8 mouse cellular contexts compared by ENCODE assay signal in genomic region chr5:90223534-90224381, GRCm38 (mm10). TPM values are rescaled to one million over a fixed set of nuclear protein-coding genes. Genes with fewer than 3 reads are reported as not detected.
A peak's percentile ranks its signal among the peaks of the same experiment; 100 is the strongest.
DNase-seq lines count a peak whose midpoint lies in the region; ATAC-seq and TF ChIP-seq lines count a peak whose summit lies in the region.

Cox18 (minus strand) TSS chr5:90224001.

- no peaks in the 10 kb centered on the region for H3K9me3 ChIP-seq in MEL (replicated peaks; ENCODE audit: insufficient read depth, low read length)
- no peaks in the 10 kb centered on the region for H3K9me3 ChIP-seq in forebrain, postnatal 0 days (ENCODE audit: low read length)
- H3K9me3 ChIP-seq in lung, embryonic 15.5 days, result no peaks in the 10 kb centered on the region

- H3K4me2 ChIP-seq in forebrain, postnatal 0 days (ENCODE audit: low read depth), result peak within 1 kb of the TSS; percentile 70
- peak within 1 kb of the TSS; percentile 67 for H3K4me2 ChIP-seq in lung, embryonic 15.5 days

- DNase-seq in MEL (ENCODE audit: low read depth, low spot score), result peak; percentile 99
- DNase-seq in cerebellum, adult 2 months, result peak; percentile 99
- peak; percentile 98 for DNase-seq in forebrain, postnatal 0 days
- peak; percentile 98 for DNase-seq in heart, postnatal 4 days
- peak; percentile 98 for DNase-seq in layer of hippocampus, adult 8-10 months (ENCODE audit: low spot score in 2 of 2)
- peak; percentile 99 for DNase-seq in ovary, adult 18-20 months (ENCODE audit: low spot score)
- peak; percentile 100 for DNase-seq in thymus, postnatal 0 days (ENCODE audit: low spot score)

- peak within 1 kb of the TSS; percentile 92 for H3K9ac ChIP-seq in MEL (ENCODE audit: control insufficient read depth, low read depth, low read length, poor library complexity, severe bottlenecking)
- H3K9ac ChIP-seq in forebrain, postnatal 0 days, result peak within 1 kb of the TSS; percentile 65
- H3K9ac ChIP-seq in lung, embryonic 15.5 days, result peak within 1 kb of the TSS; percentile 69

- TF ChIP-seq EP300 in MEL (IDR thresholded peaks at IDR 0.05; ENCODE audit: low read depth in 1 of 2, low read length in 2 of 2), result no peak; a peak in 1 of 4 replicates

- peaks cover 15% of the 10 kb centered on the region for H3K79me2 ChIP-seq in MEL (ENCODE audit: control insufficient read depth, insufficient read depth, low read length, poor library complexity)

- H3K4me3 ChIP-seq in MEL (ENCODE audit: control insufficient read depth in 1 of 2, insufficient read depth in 1 of 2, low read depth in 2 of 2, low read length in 2 of 2), result peak within 1 kb of the TSS; percentile 62 to 68
- H3K4me3 ChIP-seq in cerebellum, adult 2 months (replicated peaks; ENCODE audit: insufficient read depth, low read depth, low read length), result peak within 1 kb of the TSS; percentile 94
- H3K4me3 ChIP-seq in forebrain, postnatal 0 days (ENCODE audit: low read depth, low read length), result peak within 1 kb of the TSS; percentile 62
- H3K4me3 ChIP-seq in lung, embryonic 15.5 days, result peak within 1 kb of the TSS; percentile 72

- under 1% methylated on average over 62 of the region's 62 CpGs for WGBS in cerebellum, adult 2 months
- under 1% methylated on average over 62 of the region's 62 CpGs for WGBS in forebrain, postnatal 0 days
- WGBS in lung, embryonic 15.5 days, result under 1% methylated on average over 62 of the region's 62 CpGs

- peaks cover 0 to 5% of the 10 kb centered on the region in 2 experiments; a peak in 3 of 4 replicates for H3K4me1 ChIP-seq in MEL (ENCODE audit: control insufficient read depth in 1 of 2, insufficient read depth in 2 of 2, low read length in 2 of 2)
- peaks cover 7% of the 10 kb centered on the region; the same call in 1 of the 2 replicates for H3K4me1 ChIP-seq in cerebellum, adult 2 months (ENCODE audit: control insufficient read depth, insufficient read depth, low read length)
- peaks cover 7% of the 10 kb centered on the region; the same call in 1 of the 2 replicates for H3K4me1 ChIP-seq in forebrain, postnatal 0 days (ENCODE audit: insufficient read depth)
- peaks cover 7% of the 10 kb centered on the region; the same call in 1 of the 2 replicates for H3K4me1 ChIP-seq in lung, embryonic 15.5 days

- H3K27ac ChIP-seq in MEL (ENCODE audit: control insufficient read depth, low read depth, low read length), result peak within 1 kb of the TSS; percentile 96
- peak within 1 kb of the TSS; percentile 74 for H3K27ac ChIP-seq in cerebellum, adult 2 months (ENCODE audit: insufficient read depth, low read length)
- peak within 1 kb of the TSS; percentile 87 for H3K27ac ChIP-seq in forebrain, postnatal 0 days (ENCODE audit: low read depth, low read length)
- peak within 1 kb of the TSS; percentile 86 for H3K27ac ChIP-seq in lung, embryonic 15.5 days

- TF ChIP-seq CTCF in MEL (IDR thresholded peaks at IDR 0.05 in 2 of 3, conservative IDR thresholded peaks at IDR 0.05 in 1 of 3; ENCODE audit: control insufficient read depth in 1 of 3, insufficient read depth in 1 of 3, low read depth in 2 of 3, low read length in 3 of 3, poor library complexity in 1 of 3, severe bottlenecking in 1 of 3), result no peak
- no peak for TF ChIP-seq CTCF in cerebellum, adult 2 months (IDR thresholded peaks at IDR 0.05; ENCODE audit: borderline replicate concordance, insufficient read depth, low read depth, low read length)
- peak; percentile 38 for TF ChIP-seq CTCF in forebrain, postnatal 0 days (IDR thresholded peaks at IDR 0.05; ENCODE audit: low read depth)

- ATAC-seq in forebrain, postnatal 0 days, result peak; percentile 97
- peak; percentile 98 for ATAC-seq in lung, embryonic 15.5 days (ENCODE audit: borderline replicate concordance, extremely low read depth, low FRiP score, low TSS enrichment)

- peak; percentile 93 to 96 for TF ChIP-seq POLR2A in MEL (IDR thresholded peaks at IDR 0.05; ENCODE audit: control insufficient read depth in 1 of 2, insufficient read depth in 1 of 2, low read depth in 1 of 2, low read length in 2 of 2, poor library complexity in 1 of 2)
- peak; percentile 76 for TF ChIP-seq POLR2A in cerebellum, adult 2 months (IDR thresholded peaks at IDR 0.05; ENCODE audit: borderline replicate concordance, insufficient read depth, low read length)

- H3K36me3 ChIP-seq in MEL (ENCODE audit: control insufficient read depth in 1 of 2, insufficient read depth in 2 of 2, low read length in 2 of 2), result peaks cover 10 to 15% of the 10 kb centered on the region in 2 experiments
- H3K36me3 ChIP-seq in forebrain, postnatal 0 days (ENCODE audit: insufficient read depth), result peaks cover 14% of the 10 kb centered on the region
- H3K36me3 ChIP-seq in lung, embryonic 15.5 days, result peaks cover 31% of the 10 kb centered on the region

- H3K27me3 ChIP-seq in MEL (ENCODE audit: control insufficient read depth in 1 of 2, insufficient read depth in 2 of 2, low read length in 2 of 2), result no peaks in the 10 kb centered on the region
- no peaks in the 10 kb centered on the region for H3K27me3 ChIP-seq in cerebellum, adult 2 months (ENCODE audit: control insufficient read depth, insufficient read depth, low read length)
- H3K27me3 ChIP-seq in forebrain, postnatal 0 days (ENCODE audit: insufficient read depth, low read length), result no peaks in the 10 kb centered on the region
- H3K27me3 ChIP-seq in lung, embryonic 15.5 days, result no peaks in the 10 kb centered on the region

- no peak for TF ChIP-seq RAD21 in MEL (IDR thresholded peaks at IDR 0.05; ENCODE audit: low read depth, low read length)

TF ChIP-seq in MEL, 35 proteins besides CTCF, POLR2A, EP300 and RAD21:
- TF ChIP-seq MAX (IDR thresholded peaks at IDR 0.05; ENCODE audit: low read length) (peak; percentile 89), TCF12 (IDR thresholded peaks at IDR 0.05; ENCODE audit: low read depth, low read length) (peak; percentile 45), RCOR1 (IDR thresholded peaks at IDR 0.05; ENCODE audit: low read depth, low read length) (no peak), POLR2AphosphoS5 (IDR thresholded peaks at IDR 0.05; ENCODE audit: borderline replicate concordance, low read depth, low read length) (peak; percentile 67; the same call in 1 of the 2 replicates), NRF1 (IDR thresholded peaks at IDR 0.05; ENCODE audit: insufficient read depth, low read depth, low read length, poor library complexity, severe bottlenecking) (peak; percentile 83), TBP (IDR thresholded peaks at IDR 0.05; ENCODE audit: low read depth, low read length) (no peak), CHD1 (IDR thresholded peaks at IDR 0.05; ENCODE audit: low read depth, low read length) (no peak), GATA1 (IDR thresholded peaks at IDR 0.05; ENCODE audit: low read depth, low read length) (no peak), POLR2AphosphoS2 (IDR thresholded peaks at IDR 0.05; ENCODE audit: low read length) (peak; percentile 99), CHD2 (IDR thresholded peaks at IDR 0.05; ENCODE audit: low read length) (no peak), ELF1 (IDR thresholded peaks at IDR 0.05; ENCODE audit: low read depth, low read length) (peak; percentile 86), GABPA (IDR thresholded peaks at IDR 0.05; ENCODE audit: low read depth, low read length) (no peak), MAZ (IDR thresholded peaks at IDR 0.05; ENCODE audit: low read depth, low read length) (no peak; the same call in 1 of the 2 replicates), SMC3 (IDR thresholded peaks at IDR 0.05; ENCODE audit: low read depth, low read length) (no peak), MYC (IDR thresholded peaks at IDR 0.05; ENCODE audit: low read depth, low read length) (peak; percentile 98), ZNF384 (IDR thresholded peaks at IDR 0.05; ENCODE audit: low read depth, low read length) (no peak), MEF2A (IDR thresholded peaks at IDR 0.05; ENCODE audit: extremely low read depth, insufficient replicate concordance, low read depth, low read length, poor library complexity, severe bottlenecking) (no peak), E2F4 (IDR thresholded peaks at IDR 0.05; ENCODE audit: borderline replicate concordance, low read depth, low read length) (peak; percentile 76; the same call in 1 of the 2 replicates), UBTF (IDR thresholded peaks at IDR 0.05; ENCODE audit: borderline replicate concordance, insufficient read depth, low read depth, low read length) (0 out of 2 replicates have a peak, but pooled peaks have one; percentile 71), NELFE (IDR thresholded peaks at IDR 0.05; ENCODE audit: low read depth, low read length) (peak; percentile 92), KAT2A (conservative IDR thresholded peaks at IDR 0.05; ENCODE audit: low read depth, low read length) (no peak; the same call in 1 of the 2 replicates), ZMIZ1 (IDR thresholded peaks at IDR 0.05; ENCODE audit: low read depth, low read length) (peak; percentile 91), ETS1 (IDR thresholded peaks at IDR 0.05; ENCODE audit: low read depth, low read length) (peak; percentile 82), MAFK (IDR thresholded peaks at IDR 0.05; ENCODE audit: borderline replicate concordance, low read depth, low read length) (no peak), SIN3A (IDR thresholded peaks at IDR 0.05; ENCODE audit: low read length) (peak; percentile 86), BHLHE40 (IDR thresholded peaks at IDR 0.05; ENCODE audit: borderline replicate concordance, low read depth, low read length) (no peak), JUND (IDR thresholded peaks at IDR 0.05; ENCODE audit: low read depth, low read length) (no peak), USF2 (IDR thresholded peaks at IDR 0.05; ENCODE audit: borderline replicate concordance in 1 of 2, insufficient read depth in 1 of 2, low read depth in 1 of 2, low read length in 2 of 2) (no peak), HCFC1 (IDR thresholded peaks at IDR 0.05; ENCODE audit: low read depth, low read length) (peak; percentile 89), MXI1 (IDR thresholded peaks at IDR 0.05; ENCODE audit: low read depth, low read length) (peak; percentile 93), USF1 (IDR thresholded peaks at IDR 0.05; ENCODE audit: low read depth, low read length) (peak; percentile 51)

RNA-seq across cellular contexts. Expression of gene Cox18, which starts in this region (rescaled TPM):
- total RNA-seq in MEL (2012; rRNA removed), result 30.0 and 34.4 TPM in 2 replicates
- 10 to 100 TPM in 1 of 2 experiments, not detected in 1; 77.0 TPM for polyA plus RNA-seq in MEL (2012; ENCODE audit: insufficient read depth in 1 of 2, insufficient read length in 2 of 2, low read depth in 1 of 2, low replicate concordance in 2 of 2, missing spikeins in 1 of 2)
- 35.7 and 36.2 TPM in 2 replicates for polyA plus RNA-seq in cerebellum, adult 2 months (2012; rRNA removed)
- total RNA-seq in forebrain, postnatal 0 days (2014; rRNA removed), result 40.4 and 49.6 TPM in 2 replicates
- polyA plus RNA-seq in forebrain, postnatal 0 days (2015; fragmentation: Nextera tagmentation; extraction: Ambion mirVana), result 38.5 and 43.5 TPM in 2 replicates
- total RNA-seq in heart, postnatal 4 days (2021), result 10 to 100 TPM; 17.0 to 18.9 TPM
- 10 to 100 TPM; 21.4 to 24.0 (median 23.2) TPM for total RNA-seq in layer of hippocampus, adult 8-10 months (2022)
- polyA plus RNA-seq in lung, embryonic 15.5 days (2015; fragmentation: Nextera tagmentation; extraction: Ambion mirVana), result 31.5 and 33.2 TPM in 2 replicates
- polyA plus RNA-seq in thymus, postnatal 0 days (2015; fragmentation: Nextera tagmentation; extraction: Ambion mirVana), result 43.9 and 45.3 TPM in 2 replicates

Comparison
In these comparisons a context has a peak if more than half of its experiments do, and no peak if none do; other contexts are left out.
1. Peak in every context shown above with its lines: DNase-seq, ATAC-seq, H3K4me3 ChIP-seq and H3K27ac ChIP-seq.